Mouse (Mus musculus): ENCODE measurements around the gene Fcmr. TPM values are rescaled to one million over a fixed set of nuclear protein-coding genes. Genes with fewer than 3 reads are reported as not detected.

Fcmr gene
- polyA plus RNA-seq, 1 experiment from 2014 or later = not detected

DNA sequence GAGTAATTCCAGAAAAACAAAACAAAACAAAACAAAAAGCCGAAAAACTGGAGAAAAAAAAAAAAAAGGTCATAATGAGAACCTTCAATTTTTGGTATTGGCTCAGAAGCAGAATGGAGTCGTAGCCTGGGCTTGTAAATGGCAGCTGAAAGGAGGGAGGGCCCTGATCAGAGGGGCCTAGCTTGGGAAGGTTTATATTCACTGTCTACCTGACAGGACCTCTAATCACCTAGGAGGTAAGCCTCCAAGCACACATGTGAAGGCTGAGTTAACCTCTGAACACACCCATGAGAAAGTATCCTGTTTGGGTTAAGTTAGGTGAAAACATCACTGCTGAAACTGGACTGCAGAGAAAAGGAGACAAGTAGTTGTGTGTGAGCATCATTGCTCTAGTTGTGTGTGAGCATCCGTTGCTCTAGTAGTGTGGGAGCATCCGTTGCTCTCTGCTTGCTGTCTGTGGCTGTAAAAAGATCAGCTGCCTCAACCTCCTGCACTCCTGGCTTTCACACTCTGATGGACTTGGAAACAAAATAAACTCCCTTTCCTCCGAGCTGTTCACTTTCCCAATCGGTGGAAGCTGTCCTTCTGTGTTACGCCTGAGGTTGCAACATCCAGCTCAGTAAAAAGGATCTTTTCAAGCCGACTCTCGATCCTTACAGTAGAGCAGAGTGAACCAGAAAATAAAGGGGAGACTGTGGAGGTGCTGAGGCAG, 28.0 kb downstream of the Fcmr start:
- ATAC-seq (replicated peaks; ENCODE audit: insufficient number of reproducible peaks, low FRiP score, low TSS enrichment, low read depth) = no peak
- DNase-seq (ENCODE audit: low spot score) = no peak
- 68% methylated on average over 9 of the region's 9 CpGs for WGBS

DNA sequence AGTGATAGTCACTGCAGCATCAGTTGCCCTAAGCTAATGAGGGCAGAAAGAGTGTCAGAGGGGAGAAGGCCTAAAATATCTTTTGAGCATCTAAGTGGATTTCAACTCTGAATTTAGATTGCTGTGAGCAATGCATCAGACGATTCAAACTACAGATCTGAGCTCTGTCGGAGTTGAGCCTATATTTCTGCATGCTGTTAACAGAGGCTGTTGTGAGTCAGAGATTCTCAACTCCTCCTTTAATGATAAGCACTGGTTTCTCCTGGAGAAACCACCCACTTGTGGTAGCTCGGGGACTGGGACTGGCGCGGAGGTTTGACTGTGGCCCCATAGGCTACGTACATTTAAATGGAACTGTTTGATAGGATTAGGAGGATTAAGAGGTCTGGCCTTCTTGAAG, 29.0 kb downstream of the Fcmr start:
- no peaks in the 10 kb centered on the region for H3K36me3 ChIP-seq (replicated peaks; ENCODE audit: control insufficient read depth, insufficient read depth, low read depth, low read length)
- DNase-seq (ENCODE audit: low spot score) = no peak
- no peak overlapping the region for H3K9ac ChIP-seq (replicated peaks; ENCODE audit: low read length)
- no peaks in the 10 kb centered on the region for H3K27me3 ChIP-seq (ENCODE audit: control insufficient read depth, insufficient read depth, low read length)
- no peak overlapping the region for H3K27ac ChIP-seq (replicated peaks; ENCODE audit: low read depth, low read length)
- ATAC-seq (replicated peaks; ENCODE audit: insufficient number of reproducible peaks, low FRiP score, low TSS enrichment, low read depth) = no peak
- no peaks in the 10 kb centered on the region for H3K9me3 ChIP-seq (replicated peaks; ENCODE audit: control insufficient read depth, low read length)
- no peaks in the 10 kb centered on the region for H3K4me1 ChIP-seq (ENCODE audit: control insufficient read depth, insufficient read depth, low read length)
- H3K4me3 ChIP-seq (ENCODE audit: low read depth, low read length) = no peak overlapping the region
- H3K4me2 ChIP-seq (ENCODE audit: low read depth, low read length) = no peak overlapping the region
- 53% methylated on average over 6 of the region's 6 CpGs for WGBS

More for the DNA sequence above, 28.0 kb downstream of the Fcmr start:
- Histone ChIP-seq H3K4me1 (ENCODE audit: control insufficient read depth, insufficient read depth, low read length) (no peaks in the 10 kb centered on the region), H3K9me3 (replicated peaks; ENCODE audit: control insufficient read depth, low read length) (no peaks in the 10 kb centered on the region), H3K27ac (replicated peaks; ENCODE audit: low read depth, low read length) (no peak overlapping the region), H3K9ac (replicated peaks; ENCODE audit: low read length) (no peak overlapping the region), H3K36me3 (replicated peaks; ENCODE audit: control insufficient read depth, insufficient read depth, low read depth, low read length) (no peaks in the 10 kb centered on the region), H3K4me2 (ENCODE audit: low read depth, low read length) (no peak overlapping the region), H3K4me3 (ENCODE audit: low read depth, low read length) (no peak overlapping the region), H3K27me3 (ENCODE audit: control insufficient read depth, insufficient read depth, low read length) (no peaks in the 10 kb centered on the region)

DNA sequence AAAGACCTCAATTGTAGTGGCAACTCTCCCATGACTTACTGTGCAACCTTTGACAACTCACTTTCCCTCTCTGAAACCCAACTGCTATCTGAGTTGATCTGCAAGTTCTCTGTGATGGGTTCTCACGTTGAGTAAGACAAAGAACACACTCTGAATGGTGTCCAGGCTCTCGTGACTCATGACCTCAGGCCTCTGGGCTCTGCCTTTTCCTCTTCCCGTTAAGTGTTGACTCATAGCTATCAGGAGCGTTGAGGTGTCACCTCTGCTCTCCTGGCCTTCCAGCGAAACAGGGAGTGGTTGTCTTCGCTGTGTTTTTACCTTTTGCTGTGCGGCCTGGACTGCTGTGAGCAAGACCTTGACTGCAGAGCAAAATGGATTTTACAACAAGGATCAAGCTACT, 37.0 kb downstream of the Fcmr start:
- H3K9me3 ChIP-seq (replicated peaks; ENCODE audit: control insufficient read depth, low read length) = no peaks in the 10 kb centered on the region
- no peak for DNase-seq (ENCODE audit: low spot score)
- WGBS = 80% methylated on average over 7 of the region's 7 CpGs

DNA sequence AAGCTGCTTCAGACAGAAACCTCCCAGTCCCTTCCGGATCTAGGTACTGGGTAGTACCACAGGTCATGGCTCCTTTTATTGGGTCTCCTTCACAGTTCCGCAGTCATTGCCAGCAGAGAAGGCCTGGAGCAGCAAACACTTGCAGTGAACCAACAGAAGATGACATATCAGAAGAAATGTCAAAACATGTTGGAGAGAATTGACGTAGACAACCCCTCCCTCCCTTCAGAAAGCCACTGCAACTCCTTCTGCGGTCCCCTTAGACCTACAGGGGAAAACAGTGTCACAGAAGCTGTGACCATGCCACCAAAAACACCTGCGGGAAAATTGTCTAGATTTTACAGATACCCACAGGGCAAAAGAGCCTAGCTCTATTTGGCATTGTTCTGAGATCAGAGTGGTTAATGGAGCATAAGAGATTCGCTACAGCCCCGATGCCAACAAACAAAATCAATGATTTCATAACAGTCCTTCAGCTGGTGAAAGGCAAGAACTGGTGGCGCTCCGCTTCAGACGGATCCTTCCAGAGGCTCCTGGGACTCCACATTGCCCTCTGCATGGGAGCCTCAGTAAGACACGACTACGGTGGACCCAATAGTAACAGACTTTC, 46.0 kb downstream of the Fcmr start, which contains the start of gene Il20:
TSS of gene Il20 (minus strand) at position 51 of the 610 bp plus-strand sequence.
- 83% methylated on average over 12 of the region's 12 CpGs for WGBS
- ATAC-seq (replicated peaks; ENCODE audit: insufficient number of reproducible peaks, low FRiP score, low TSS enrichment, low read depth) (no peak), DNase-seq (ENCODE audit: low spot score) (no peak)

More for the DNA sequence above, 37.0 kb downstream of the Fcmr start:
- Histone ChIP-seq H3K9ac (replicated peaks; ENCODE audit: low read length) (no peak overlapping the region), H3K4me3 (ENCODE audit: low read depth, low read length) (no peak overlapping the region), H3K27ac (replicated peaks; ENCODE audit: low read depth, low read length) (no peak overlapping the region), H3K36me3 (replicated peaks; ENCODE audit: control insufficient read depth, insufficient read depth, low read depth, low read length) (no peaks in the 10 kb centered on the region), H3K27me3 (ENCODE audit: control insufficient read depth, insufficient read depth, low read length) (no peaks in the 10 kb centered on the region), H3K4me1 (ENCODE audit: control insufficient read depth, insufficient read depth, low read length) (no peaks in the 10 kb centered on the region), H3K4me2 (ENCODE audit: low read depth, low read length) (no peak overlapping the region)
- no peak for ATAC-seq (replicated peaks; ENCODE audit: insufficient number of reproducible peaks, low FRiP score, low TSS enrichment, low read depth)

DNA sequence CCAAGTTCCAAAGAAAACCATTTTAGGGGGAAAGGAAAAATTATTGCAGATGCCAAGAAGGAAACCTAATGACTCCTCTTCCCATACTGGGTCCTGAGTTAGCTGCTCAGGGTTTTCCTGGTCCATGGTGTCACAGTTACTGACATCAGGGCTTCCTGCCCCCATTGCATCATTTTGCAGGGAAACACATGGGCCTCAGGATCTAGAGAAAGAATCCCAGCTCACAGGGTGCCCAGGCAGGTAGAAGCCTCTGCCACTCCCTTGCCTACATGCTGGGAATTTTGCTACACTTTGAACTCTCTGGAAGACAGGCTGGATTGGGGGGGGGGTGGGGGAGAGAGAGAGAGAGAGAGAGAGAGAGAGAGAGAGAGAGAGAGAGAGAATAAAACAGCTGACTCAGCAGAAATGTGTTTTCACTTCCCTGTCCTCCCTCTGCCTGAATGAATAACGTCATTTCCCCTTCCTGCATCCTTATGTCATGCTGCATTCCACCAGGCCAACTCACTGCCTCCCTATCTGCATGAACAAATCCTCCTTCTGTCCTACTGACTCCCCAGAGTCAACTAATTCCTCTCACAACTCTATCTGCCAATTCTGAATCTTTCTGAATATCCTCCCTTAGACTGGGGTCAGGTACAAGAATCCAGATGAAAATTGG, 53.0 kb downstream of the Fcmr start:
- Histone ChIP-seq H3K27me3 (ENCODE audit: control insufficient read depth, insufficient read depth, low read length) (no peaks in the 10 kb centered on the region), H3K4me1 (ENCODE audit: control insufficient read depth, insufficient read depth, low read length) (no peaks in the 10 kb centered on the region), H3K4me3 (ENCODE audit: low read depth, low read length) (no peak overlapping the region), H3K4me2 (ENCODE audit: low read depth, low read length) (no peak overlapping the region), H3K9ac (replicated peaks; ENCODE audit: low read length) (no peak overlapping the region), H3K36me3 (replicated peaks; ENCODE audit: control insufficient read depth, insufficient read depth, low read depth, low read length) (no peaks in the 10 kb centered on the region), H3K27ac (replicated peaks; ENCODE audit: low read depth, low read length) (no peak overlapping the region), H3K9me3 (replicated peaks; ENCODE audit: control insufficient read depth, low read length) (no peaks in the 10 kb centered on the region)
- no peak for ATAC-seq (replicated peaks; ENCODE audit: insufficient number of reproducible peaks, low FRiP score, low TSS enrichment, low read depth)
- WGBS = 28% methylated on average over 1 of the region's 1 CpGs
- DNase-seq (ENCODE audit: low spot score) = no peak

More for the DNA sequence above, 46.0 kb downstream of the Fcmr start, which contains the start of gene Il20:
- H3K4me3 ChIP-seq (ENCODE audit: low read depth, low read length) = no peak within 1 kb of the TSS
- no peaks in the 10 kb centered on the region for H3K9me3 ChIP-seq (replicated peaks; ENCODE audit: control insufficient read depth, low read length)
- H3K4me2 ChIP-seq (ENCODE audit: low read depth, low read length) = no peak within 1 kb of the TSS
- H3K4me1 ChIP-seq (ENCODE audit: control insufficient read depth, insufficient read depth, low read length) = no peaks in the 10 kb centered on the region
- H3K36me3 ChIP-seq (replicated peaks; ENCODE audit: control insufficient read depth, insufficient read depth, low read depth, low read length) = no peaks in the 10 kb centered on the region
- H3K9ac ChIP-seq (replicated peaks; ENCODE audit: low read length) = no peak within 1 kb of the TSS
- H3K27me3 ChIP-seq (ENCODE audit: control insufficient read depth, insufficient read depth, low read length) = no peaks in the 10 kb centered on the region
- no peak within 1 kb of the TSS for H3K27ac ChIP-seq (replicated peaks; ENCODE audit: low read depth, low read length)

DNA sequence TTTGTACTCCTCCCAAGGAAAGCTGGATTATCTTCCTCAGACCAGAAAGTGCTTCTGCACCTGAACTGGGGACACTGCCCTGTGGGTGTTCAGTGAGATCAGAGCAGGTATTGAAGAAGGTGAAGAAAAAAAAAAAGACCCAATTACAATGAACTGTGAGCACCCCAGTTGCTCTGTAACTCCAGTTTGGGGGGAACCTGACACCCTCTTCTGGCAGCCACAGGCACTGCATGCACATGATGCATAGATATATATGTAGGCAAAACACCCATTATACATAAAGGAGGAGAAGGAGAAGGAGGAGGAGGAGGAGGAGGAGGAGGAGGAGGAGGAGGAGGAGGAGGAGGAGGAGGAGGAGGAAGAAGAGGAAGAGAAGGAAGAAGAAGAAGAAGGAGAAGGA, 61.0 kb downstream of the Fcmr start:
- Histone ChIP-seq H3K36me3 (replicated peaks; ENCODE audit: control insufficient read depth, insufficient read depth, low read depth, low read length) (no peaks in the 10 kb centered on the region), H3K27me3 (ENCODE audit: control insufficient read depth, insufficient read depth, low read length) (no peaks in the 10 kb centered on the region), H3K4me3 (ENCODE audit: low read depth, low read length) (no peak overlapping the region), H3K9me3 (replicated peaks; ENCODE audit: control insufficient read depth, low read length) (no peaks in the 10 kb centered on the region), H3K4me2 (ENCODE audit: low read depth, low read length) (no peak overlapping the region), H3K27ac (replicated peaks; ENCODE audit: low read depth, low read length) (no peak overlapping the region), H3K4me1 (ENCODE audit: control insufficient read depth, insufficient read depth, low read length) (no peaks in the 10 kb centered on the region), H3K9ac (replicated peaks; ENCODE audit: low read length) (no peak overlapping the region)
- no peak for DNase-seq (ENCODE audit: low spot score)
- no peak for ATAC-seq (replicated peaks; ENCODE audit: insufficient number of reproducible peaks, low FRiP score, low TSS enrichment, low read depth)

Other genes starting within 250 kb of the Fcmr start
- gene Zp3r, start 236.0 kb upstream of the Fcmr start, polyA plus RNA-seq (2014; fragmentation: Nextera tagmentation; extraction: Ambion mirVana) = not detected in 2 replicates
- gene C4bp, start 204.0 kb upstream of the Fcmr start, polyA plus RNA-seq (2014; fragmentation: Nextera tagmentation; extraction: Ambion mirVana) = not detected in 2 replicates
- not detected in 2 replicates for gene Gm29427, start 149.9 kb upstream of the Fcmr start, polyA plus RNA-seq (2014; fragmentation: Nextera tagmentation; extraction: Ambion mirVana)
- 5.9 and 7.5 TPM in 2 replicates for gene Yod1, start 148.3 kb upstream of the Fcmr start, polyA plus RNA-seq (2014; fragmentation: Nextera tagmentation; extraction: Ambion mirVana)
- 5.1 and 5.7 TPM in 2 replicates for gene Pfkfb2, start 136.4 kb upstream of the Fcmr start, polyA plus RNA-seq (2014; fragmentation: Nextera tagmentation; extraction: Ambion mirVana)
- gene AA986860, start 133.7 kb upstream of the Fcmr start, polyA plus RNA-seq (2014; fragmentation: Nextera tagmentation; extraction: Ambion mirVana) = 0.67 and 0.89 TPM in 2 replicates
- not detected in 2 replicates for gene Fcamr, start 64.8 kb upstream of the Fcmr start, polyA plus RNA-seq (2014; fragmentation: Nextera tagmentation; extraction: Ambion mirVana)
- not detected in 2 replicates for gene Pigr, start 39.0 kb upstream of the Fcmr start, polyA plus RNA-seq (2014; fragmentation: Nextera tagmentation; extraction: Ambion mirVana)
- gene Il24, start 21.8 kb downstream of the Fcmr start, polyA plus RNA-seq (2014; fragmentation: Nextera tagmentation; extraction: Ambion mirVana) = not detected in 2 replicates
- gene Il20, start 45.8 kb downstream of the Fcmr start, polyA plus RNA-seq (2014; fragmentation: Nextera tagmentation; extraction: Ambion mirVana) = not detected in 2 replicates
- gene Il19, start 74.4 kb downstream of the Fcmr start, polyA plus RNA-seq (2014; fragmentation: Nextera tagmentation; extraction: Ambion mirVana) = 0.21 TPM in 1 of 2 replicates, not detected in the other
- not detected in 2 replicates for gene Il10, start 154.2 kb downstream of the Fcmr start, polyA plus RNA-seq (2014; fragmentation: Nextera tagmentation; extraction: Ambion mirVana)
- gene Mapkapk2, start 232.2 kb downstream of the Fcmr start, polyA plus RNA-seq (2014; fragmentation: Nextera tagmentation; extraction: Ambion mirVana) = 44.7 and 45.7 TPM in 2 replicates